Mouse (Mus musculus): Measurements from ENCODE around the gene Lcp1.

Lcp1 gene

GRCm38 (mm10) chr14:75205363-75206051 lies 74.6 kb downstream of the Lcp1 start:
- no peak for DNase-seq (ENCODE audit: low spot score in 2 of 2)

- no peak for DNase-seq (ENCODE audit: low spot score in 2 of 2)
Observed at GRCm38 (mm10) chr14:75206307-75206706, 75.4 kb downstream of the Lcp1 start.

GRCm38 (mm10) chr14:75208572-75209151 lies 77.8 kb downstream of the Lcp1 start:
- DNase-seq (ENCODE audit: low spot score in 2 of 2) = no peak

- no peak for DNase-seq (ENCODE audit: low spot score in 2 of 2)
Observed at GRCm38 (mm10) chr14:75213752-75214151, 82.9 kb downstream of the Lcp1 start.

- DNase-seq (ENCODE audit: low spot score in 2 of 2) = no peak
Observed at GRCm38 (mm10) chr14:75218843-75219242, 87.9 kb downstream of the Lcp1 start.

- DNase-seq (ENCODE audit: low spot score in 2 of 2) = no peak
Observed at GRCm38 (mm10) chr14:75219250-75219913, 88.5 kb downstream of the Lcp1 start.

GRCm38 (mm10) chr14:75222386-75222785 lies 91.5 kb downstream of the Lcp1 start:
- no peak for DNase-seq (ENCODE audit: low spot score in 2 of 2)

- peak in 1 of 2 experiments; percentile 7 for DNase-seq (ENCODE audit: low spot score in 2 of 2)
Observed at GRCm38 (mm10) chr14:75227453-75228084, 96.7 kb downstream of the Lcp1 start.

GRCm38 (mm10) chr14:75229834-75230233 lies 98.9 kb downstream of the Lcp1 start:
- peak; percentile 48 to 51 for DNase-seq (ENCODE audit: low spot score in 2 of 2)

- DNase-seq (ENCODE audit: low spot score in 2 of 2) = no peak
Observed at GRCm38 (mm10) chr14:75233070-75233469, 102.2 kb downstream of the Lcp1 start.

GRCm38 (mm10) chr14:75235552-75235951 lies 104.7 kb downstream of the Lcp1 start:
- no peak for DNase-seq (ENCODE audit: low spot score in 2 of 2)

- no peak for DNase-seq (ENCODE audit: low spot score in 2 of 2)
Observed at GRCm38 (mm10) chr14:75235955-75236635, 105.2 kb downstream of the Lcp1 start.

GRCm38 (mm10) chr14:75236636-75237003 lies 105.7 kb downstream of the Lcp1 start:
- DNase-seq (ENCODE audit: low spot score in 2 of 2) = no peak

- no peak for DNase-seq (ENCODE audit: low spot score in 2 of 2)
Observed at GRCm38 (mm10) chr14:75237096-75237495, 106.2 kb downstream of the Lcp1 start.

GRCm38 (mm10) chr14:75238054-75238692 lies 107.3 kb downstream of the Lcp1 start:
- no peak for DNase-seq (ENCODE audit: low spot score in 2 of 2)

- DNase-seq (ENCODE audit: low spot score in 2 of 2) = no peak
Observed at GRCm38 (mm10) chr14:75242087-75242486, 111.2 kb downstream of the Lcp1 start, which contains the start of gene Cpb2. Gene Cpb2, plus strand, starts transcription at chr14:75242287.

GRCm38 (mm10) chr14:75246024-75247000 lies 115.4 kb downstream of the Lcp1 start:
- no peak for DNase-seq (ENCODE audit: low spot score in 2 of 2)

- DNase-seq (ENCODE audit: low spot score in 2 of 2) = no peak
Observed at GRCm38 (mm10) chr14:75250432-75250831, 119.5 kb downstream of the Lcp1 start.

GRCm38 (mm10) chr14:75256521-75256920 lies 125.6 kb downstream of the Lcp1 start:
- DNase-seq (ENCODE audit: low spot score in 2 of 2) = no peak

GRCm38 (mm10) chr14:75269531-75269930 lies 138.6 kb downstream of the Lcp1 start:
- no peak for DNase-seq (ENCODE audit: low spot score in 2 of 2)
